Mouse (Mus musculus): ENCODE data around the gene Fam83g.

DNA sequence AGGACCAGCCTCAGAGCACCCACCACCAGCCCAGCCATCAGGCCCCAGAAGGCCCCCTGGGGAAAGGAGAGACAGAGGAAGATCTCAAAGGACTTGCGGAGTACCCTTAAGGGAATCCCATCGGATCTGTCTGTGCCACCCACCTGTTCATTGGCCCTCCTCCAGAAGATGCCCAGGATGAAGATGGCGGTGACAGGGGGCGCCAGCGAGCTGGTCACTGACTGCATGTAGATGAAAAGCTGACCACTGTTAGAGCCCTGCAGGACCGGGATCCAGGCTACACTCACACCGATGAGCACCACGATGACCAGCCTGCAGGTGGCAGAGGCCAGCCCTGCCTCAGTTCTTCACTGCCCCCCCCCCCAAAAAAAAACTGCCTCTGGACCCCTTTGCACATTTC, 10.2 kb upstream of the Fam83g start:
- TF ChIP-seq POLR2A (IDR thresholded peaks at IDR 0.05; ENCODE audit: insufficient read length, low read depth) = no peak
- no peak for TF ChIP-seq E2F4 (IDR thresholded peaks at IDR 0.05; ENCODE audit: insufficient read depth)
- TF ChIP-seq MAX (IDR thresholded peaks at IDR 0.05; ENCODE audit: low read depth) = no peak
- TF ChIP-seq MYOD1 (IDR thresholded peaks at IDR 0.05; ENCODE audit: control insufficient read depth in 1 of 3, insufficient read length in 2 of 3, low read depth in 2 of 3) = no peak
- no peak for TF ChIP-seq POLR2AphosphoS2 (IDR thresholded peaks at IDR 0.05; ENCODE audit: insufficient read length, low read depth)
- TF ChIP-seq USF1 (IDR thresholded peaks at IDR 0.05; ENCODE audit: low read depth) = no peak
- TF ChIP-seq MYOG (IDR thresholded peaks at IDR 0.05; ENCODE audit: control insufficient read depth in 1 of 3, insufficient read depth in 1 of 3, insufficient read length in 2 of 3, low read depth in 2 of 3) = no peak
- TF ChIP-seq REST (IDR thresholded peaks at IDR 0.05; ENCODE audit: insufficient read depth, insufficient read length) = no peak
- TF ChIP-seq TCF12 (IDR thresholded peaks at IDR 0.05; ENCODE audit: insufficient read depth, poor library complexity, severe bottlenecking) = no peak
- no peak for TF ChIP-seq CEBPB (IDR thresholded peaks at IDR 0.05; ENCODE audit: insufficient read depth, poor library complexity, severe bottlenecking)
- TF ChIP-seq SRF (IDR thresholded peaks at IDR 0.05; ENCODE audit: control insufficient read depth, insufficient read length, low read depth) = no peak

Measured in myocyte (in vitro differentiated cells).